Mouse (Mus musculus) lung, embryonic 15.5 days (tissue): ENCODE measurements at regions not wholly inside any gene's neighbourhood (a gene's known extent, or its start where the extent isn't known, plus 50 kb on each side); places are given as distances from the start of the nearest gene placed in this dataset.
A peak's percentile ranks its signal among the peaks of the same experiment; 100 is the strongest.

Experiments
- ATAC-seq: fragments of 200-750 bp; cut with Nextera tagmentation; 2 replicates; pipeline ENCODE4 v1.8.0; 2017; ENCODE audit warnings: moderate number of reproducible peaks, borderline replicate concordance; ENCODE audit not compliant: low FRiP score, low TSS enrichment; ENCODE audit errors: extremely low read depth
- H3K27ac ChIP-seq: fragments of 300-500 bp; sonication (generic); 2 replicates; pipeline ENCODE4 v1.5.1; 2015; ENCODE audit warnings: moderate library complexity, mild to moderate bottlenecking, inconsistent platforms
- H3K27me3 ChIP-seq: fragments of 300-500 bp; sonication (generic); 2 replicates; pipeline ENCODE4 v1.6.1; 2015; ENCODE audit warnings: inconsistent platforms
- H3K36me3 ChIP-seq: fragments of 300-500 bp; sonication (generic); 2 replicates; pipeline ENCODE4 v1.6.1; 2015; ENCODE audit warnings: inconsistent platforms
- H3K4me1 ChIP-seq: fragments of 300-500 bp; sonication (generic); 2 replicates; pipeline ENCODE4 v1.6.1; 2015; ENCODE audit warnings: inconsistent platforms
- H3K4me2 ChIP-seq: fragments of 300-500 bp; sonication (generic); 2 replicates; pipeline ENCODE4 v1.6.1; 2015; ENCODE audit warnings: inconsistent platforms, mild to moderate bottlenecking, moderate library complexity
- H3K4me3 ChIP-seq: fragments of 300-500 bp; sonication (generic); 2 replicates; pipeline ENCODE4 v1.5.1; 2015; ENCODE audit warnings: mild to moderate bottlenecking, inconsistent platforms
- H3K9ac ChIP-seq: fragments of 300-500 bp; sonication (generic); 2 replicates; pipeline ENCODE4 v1.6.1; 2015; ENCODE audit warnings: inconsistent platforms
- H3K9me3 ChIP-seq: fragments of 300-500 bp; sonication (generic); 2 replicates; pipeline ENCODE4 v1.6.1; 2016; ENCODE audit warnings: inconsistent platforms
- WGBS: fragments of 180-500 bp; shearing (Covaris S2); methylation state at CpG from one replicate; pipeline ENCODE4 v1.1.7; 2015; 5-methylcytosine and 5-hydroxymethylcytosine counted together

DNA sequence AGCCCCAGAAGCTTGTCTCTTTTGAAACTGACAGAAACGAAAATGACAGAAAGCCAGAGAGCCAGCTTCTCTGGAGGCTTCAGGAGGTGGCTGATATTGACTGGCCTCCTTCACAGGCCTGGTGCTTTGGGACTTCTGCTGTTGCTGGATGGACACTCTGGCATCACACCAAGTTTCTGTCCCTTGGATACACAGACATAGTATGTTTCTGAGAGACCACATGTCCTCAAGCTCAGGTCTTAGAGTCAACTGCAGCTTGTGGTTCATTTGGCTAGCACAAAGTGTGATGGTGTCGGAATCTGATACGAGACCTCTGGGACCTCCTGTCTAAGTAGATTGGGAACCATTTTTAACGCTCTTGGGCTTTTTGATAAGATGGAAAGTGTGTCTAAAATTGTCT lies 502.0 kb downstream of the Sqor start:
- Histone ChIP-seq H3K9ac (no peak overlapping the region), H3K4me3 (no peak overlapping the region), H3K4me2 (no peak overlapping the region), H3K36me3 (no peaks in the 10 kb centered on the region), H3K4me1 (no peaks in the 10 kb centered on the region), H3K27ac (no peak overlapping the region), H3K9me3 (no peaks in the 10 kb centered on the region), H3K27me3 (no peaks in the 10 kb centered on the region)
- no peak for ATAC-seq
- 62% methylated on average over 4 of the region's 4 CpGs for WGBS

DNA sequence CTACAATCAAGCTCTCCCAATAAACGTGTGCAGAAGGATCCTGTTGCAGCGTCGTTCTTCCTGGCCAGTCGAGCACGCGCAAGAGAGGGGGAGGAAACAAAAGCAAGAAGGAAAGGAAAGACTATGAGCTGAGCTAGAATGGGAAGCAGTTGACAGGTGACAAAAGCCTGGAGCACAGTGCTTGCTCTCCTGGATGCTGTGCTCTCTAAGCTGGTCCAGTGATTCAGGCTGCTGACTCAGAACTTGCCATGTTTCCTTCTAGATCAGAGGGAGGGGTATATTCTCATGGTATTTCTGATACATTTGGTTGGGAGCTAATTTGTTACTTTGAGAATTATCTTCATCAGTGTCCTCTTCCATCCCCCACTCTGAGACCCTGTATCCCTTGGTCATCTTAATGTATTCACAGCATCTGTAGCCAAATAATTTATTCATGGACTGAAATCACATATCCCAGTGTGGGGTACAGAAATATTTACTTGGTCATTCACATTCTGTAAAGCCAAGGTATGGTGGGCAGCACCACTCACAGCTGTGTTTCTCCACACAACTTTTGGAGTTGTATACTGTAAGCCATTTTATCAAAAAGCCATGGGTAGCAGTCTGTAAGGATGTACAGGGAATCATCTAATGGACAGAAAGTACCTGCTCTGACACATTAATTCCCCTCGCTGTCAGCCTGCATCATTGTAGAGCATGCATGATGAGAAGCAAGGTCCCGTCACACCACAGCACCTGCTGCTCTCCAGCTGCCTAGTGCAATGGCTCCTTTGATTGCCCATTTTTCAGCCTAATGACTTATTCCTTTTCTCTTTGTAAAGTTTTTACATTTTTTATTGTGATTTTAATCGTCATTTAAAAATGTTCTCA lies 510.1 kb downstream of the Sqor start:
- Histone ChIP-seq H3K4me3 (no peak overlapping the region), H3K27ac (no peak overlapping the region), H3K9me3 (no peaks in the 10 kb centered on the region), H3K4me2 (no peak overlapping the region), H3K4me1 (no peaks in the 10 kb centered on the region), H3K9ac (no peak overlapping the region), H3K36me3 (no peaks in the 10 kb centered on the region), H3K27me3 (no peaks in the 10 kb centered on the region)
- ATAC-seq, result no peak
- WGBS, result 83% methylated on average over 9 of the region's 9 CpGs

DNA sequence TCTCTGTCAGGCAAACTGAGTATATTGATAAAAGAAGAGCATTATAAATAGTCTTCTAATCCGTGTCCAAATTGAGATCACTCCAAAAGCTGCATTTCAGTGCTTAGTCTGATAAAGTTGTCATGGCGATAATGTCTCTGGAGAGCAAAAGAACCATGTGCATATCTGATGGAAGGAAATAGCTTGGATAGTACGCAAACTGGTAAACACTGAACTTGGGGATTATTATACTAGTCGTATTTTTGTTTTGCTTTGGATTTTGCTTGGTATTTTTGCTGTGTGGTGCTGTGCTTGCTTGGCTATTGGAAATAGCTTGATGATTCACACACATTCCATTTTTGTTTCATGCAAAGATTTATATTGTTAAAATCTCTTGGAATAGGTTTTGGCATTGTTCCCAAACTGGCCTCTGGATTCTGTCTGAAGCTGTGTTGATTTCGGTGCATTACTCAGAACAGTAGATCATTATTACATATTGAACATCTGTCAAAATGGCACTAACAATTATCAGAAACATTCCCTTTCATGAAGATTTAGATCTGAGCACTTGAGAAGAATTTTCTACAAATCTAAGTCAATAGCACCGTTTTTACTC lies 510.8 kb downstream of the Sqor start:
- H3K4me2 ChIP-seq, result no peak overlapping the region
- no peaks in the 10 kb centered on the region for H3K27me3 ChIP-seq
- WGBS, result 44% methylated on average over 6 of the region's 6 CpGs
- H3K9ac ChIP-seq, result no peak overlapping the region
- ATAC-seq, result no peak
- H3K36me3 ChIP-seq, result no peaks in the 10 kb centered on the region
- H3K4me1 ChIP-seq, result no peaks in the 10 kb centered on the region
- H3K9me3 ChIP-seq, result no peaks in the 10 kb centered on the region
- no peak overlapping the region for H3K4me3 ChIP-seq
- no peak overlapping the region for H3K27ac ChIP-seq

DNA sequence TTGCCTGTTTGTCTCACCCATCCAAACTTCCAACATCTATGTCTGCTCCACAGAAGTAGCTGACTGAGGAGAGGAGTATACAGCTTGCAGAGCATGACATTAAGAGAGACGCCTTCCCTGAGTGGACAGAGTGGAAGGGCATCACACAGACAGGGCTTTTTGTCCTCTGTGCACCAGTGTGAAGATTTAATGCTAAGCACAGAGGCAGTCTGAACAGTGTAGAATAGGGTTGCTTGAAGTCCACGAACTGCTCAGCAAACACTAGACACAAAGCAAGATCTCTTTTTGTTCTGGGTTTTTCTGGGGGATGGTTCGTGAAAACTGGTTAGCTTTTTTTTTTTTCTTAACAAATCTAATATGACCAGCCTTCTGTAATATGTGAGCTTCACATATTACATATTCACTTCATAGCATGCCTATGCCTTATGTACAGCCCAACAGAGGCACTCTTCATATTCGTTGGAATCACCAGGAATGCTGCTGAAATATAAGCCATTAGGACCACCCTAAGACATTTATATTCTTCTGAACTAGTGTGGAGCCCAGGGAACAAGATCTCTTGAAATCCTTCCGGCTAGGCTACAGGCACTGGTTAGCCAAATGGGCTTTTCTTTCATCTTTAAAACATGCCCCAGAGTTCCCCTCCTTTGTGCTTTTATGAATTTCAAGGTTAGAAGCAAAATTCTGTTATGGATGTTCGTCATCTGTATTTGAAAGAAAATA lies 546.7 kb downstream of the Sqor start:
- Histone ChIP-seq H3K27ac (no peak overlapping the region), H3K27me3 (no peaks in the 10 kb centered on the region), H3K4me2 (no peak overlapping the region), H3K9ac (no peak overlapping the region), H3K4me3 (no peak overlapping the region), H3K9me3 (no peaks in the 10 kb centered on the region), H3K36me3 (no peaks in the 10 kb centered on the region), H3K4me1 (no peaks in the 10 kb centered on the region)
- 63% methylated on average over 6 of the region's 6 CpGs for whole genome bisulfite sequencing
- no peak for ATAC-seq

DNA sequence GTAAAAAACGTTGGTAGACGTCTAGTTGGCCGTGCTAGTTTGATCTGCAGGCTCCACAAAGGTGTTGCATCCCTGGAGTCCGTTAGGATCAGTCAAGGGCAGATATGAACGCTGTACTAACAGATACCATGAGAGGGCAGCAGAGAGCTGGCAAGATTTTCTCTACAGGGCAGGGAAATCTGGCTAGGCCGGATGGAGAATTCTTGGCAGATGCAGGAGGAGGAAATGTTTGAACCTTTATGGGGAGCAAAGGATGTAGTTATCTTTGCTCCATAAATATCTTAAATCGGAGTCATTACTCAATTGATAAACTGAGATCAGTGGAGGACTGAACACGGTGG lies 547.2 kb downstream of the Sqor start:
- no peaks in the 10 kb centered on the region for H3K9me3 ChIP-seq
- 0 out of 2 replicates have a peak, but pooled peaks have one; percentile 27 for ATAC-seq
- no peaks in the 10 kb centered on the region for H3K4me1 ChIP-seq
- H3K9ac ChIP-seq, result no peak overlapping the region
- no peak overlapping the region for H3K27ac ChIP-seq
- no peak overlapping the region for H3K4me3 ChIP-seq
- no peaks in the 10 kb centered on the region for H3K27me3 ChIP-seq
- H3K4me2 ChIP-seq, result no peak overlapping the region
- WGBS, result 6% methylated on average over 8 of the region's 8 CpGs
- no peaks in the 10 kb centered on the region for H3K36me3 ChIP-seq

DNA sequence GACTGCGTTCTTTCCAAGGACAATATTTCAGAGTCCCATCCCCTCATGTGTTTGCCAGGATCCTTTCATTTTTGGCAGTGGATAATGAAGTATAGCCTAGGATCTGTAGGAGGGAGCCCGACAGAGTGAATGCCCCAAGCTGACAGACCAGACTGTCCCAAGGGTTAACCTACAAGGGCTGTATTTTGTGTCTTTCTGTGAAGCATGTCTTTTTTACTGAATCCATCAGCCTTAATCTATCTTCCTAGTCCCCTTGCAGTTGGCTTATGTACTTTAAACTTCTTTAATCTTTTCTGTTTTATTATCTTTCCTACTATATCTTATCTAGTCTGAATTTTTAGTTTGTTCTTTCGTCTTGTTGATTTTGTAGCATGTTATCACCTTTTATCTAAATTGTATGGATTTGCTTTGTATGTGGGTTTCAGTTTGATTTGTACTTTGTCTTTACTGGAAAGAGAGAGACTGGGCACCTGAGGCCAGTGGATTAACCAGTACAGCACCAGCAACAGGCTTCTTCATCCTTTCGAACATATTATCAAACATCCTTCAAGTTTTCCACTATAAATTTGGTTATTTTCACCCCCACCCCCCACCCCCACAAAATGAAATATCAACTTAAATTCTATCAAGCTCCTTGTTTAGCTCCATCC lies 555.5 kb downstream of the Sqor start:
- ATAC-seq, result 0 out of 2 replicates have a peak, but pooled peaks have one; percentile 46

DNA sequence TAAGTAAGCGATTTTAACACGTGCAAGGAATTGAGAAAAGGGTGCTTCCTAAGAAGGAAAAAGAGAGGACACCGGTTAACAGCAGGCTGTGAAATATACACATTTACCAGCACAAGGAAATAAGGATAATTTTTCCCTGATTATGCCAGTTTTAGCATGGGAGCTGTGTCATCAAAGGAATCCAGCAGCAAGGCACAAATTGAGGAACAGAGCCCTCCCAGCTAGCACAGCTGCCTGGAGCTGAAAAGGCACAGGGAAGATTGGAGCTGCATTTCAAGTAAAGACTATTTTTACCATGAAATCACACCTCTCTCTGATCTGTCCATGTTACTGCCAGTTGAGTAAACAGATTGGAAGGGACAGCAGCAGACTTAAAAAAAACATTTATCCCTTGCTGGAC lies 558.7 kb downstream of the Sqor start:
- Histone ChIP-seq H3K36me3 (no peaks in the 10 kb centered on the region), H3K4me3 (no peak overlapping the region), H3K4me2 (no peak overlapping the region), H3K4me1 (no peaks in the 10 kb centered on the region), H3K27ac (no peak overlapping the region), H3K9ac (no peak overlapping the region), H3K27me3 (no peaks in the 10 kb centered on the region), H3K9me3 (no peaks in the 10 kb centered on the region)
- no peak for ATAC-seq
- WGBS, result 58% methylated on average over 3 of the region's 3 CpGs

More for the DNA sequence above, 555.5 kb downstream of the Sqor start:
- Histone ChIP-seq H3K4me3 (no peak overlapping the region), H3K27ac (no peak overlapping the region), H3K27me3 (no peaks in the 10 kb centered on the region), H3K9ac (no peak overlapping the region), H3K9me3 (no peaks in the 10 kb centered on the region), H3K4me1 (no peaks in the 10 kb centered on the region), H3K4me2 (no peak overlapping the region), H3K36me3 (no peaks in the 10 kb centered on the region)
- WGBS, result 54% methylated on average over 4 of the region's 4 CpGs

DNA sequence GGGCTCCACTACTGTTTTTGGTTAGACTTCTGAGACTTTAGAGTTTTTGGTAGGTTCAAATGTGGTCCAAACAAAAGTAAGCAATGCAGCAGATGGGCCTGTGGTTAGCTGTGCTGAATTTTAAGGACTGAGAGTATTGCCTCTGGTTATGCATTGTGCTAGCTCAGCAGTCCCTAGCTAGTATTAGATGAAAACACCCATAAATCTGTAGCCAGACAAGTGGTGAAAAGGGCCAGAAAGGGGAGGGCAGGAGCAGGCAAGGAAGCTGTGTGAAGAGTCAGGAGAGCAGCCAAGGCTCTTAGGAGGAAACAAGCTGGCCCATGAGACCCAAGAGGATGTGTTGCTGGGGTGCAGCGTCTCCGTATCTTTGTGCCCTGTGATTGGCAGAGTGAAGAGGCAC lies 559.9 kb downstream of the Sqor start:
- no peak for ATAC-seq
- Histone ChIP-seq H3K27me3 (no peaks in the 10 kb centered on the region), H3K9ac (no peak overlapping the region), H3K4me3 (no peak overlapping the region), H3K36me3 (no peaks in the 10 kb centered on the region), H3K4me2 (no peak overlapping the region), H3K9me3 (no peaks in the 10 kb centered on the region), H3K4me1 (no peaks in the 10 kb centered on the region), H3K27ac (no peak overlapping the region)
- WGBS, result 32% methylated on average over 2 of the region's 2 CpGs

DNA sequence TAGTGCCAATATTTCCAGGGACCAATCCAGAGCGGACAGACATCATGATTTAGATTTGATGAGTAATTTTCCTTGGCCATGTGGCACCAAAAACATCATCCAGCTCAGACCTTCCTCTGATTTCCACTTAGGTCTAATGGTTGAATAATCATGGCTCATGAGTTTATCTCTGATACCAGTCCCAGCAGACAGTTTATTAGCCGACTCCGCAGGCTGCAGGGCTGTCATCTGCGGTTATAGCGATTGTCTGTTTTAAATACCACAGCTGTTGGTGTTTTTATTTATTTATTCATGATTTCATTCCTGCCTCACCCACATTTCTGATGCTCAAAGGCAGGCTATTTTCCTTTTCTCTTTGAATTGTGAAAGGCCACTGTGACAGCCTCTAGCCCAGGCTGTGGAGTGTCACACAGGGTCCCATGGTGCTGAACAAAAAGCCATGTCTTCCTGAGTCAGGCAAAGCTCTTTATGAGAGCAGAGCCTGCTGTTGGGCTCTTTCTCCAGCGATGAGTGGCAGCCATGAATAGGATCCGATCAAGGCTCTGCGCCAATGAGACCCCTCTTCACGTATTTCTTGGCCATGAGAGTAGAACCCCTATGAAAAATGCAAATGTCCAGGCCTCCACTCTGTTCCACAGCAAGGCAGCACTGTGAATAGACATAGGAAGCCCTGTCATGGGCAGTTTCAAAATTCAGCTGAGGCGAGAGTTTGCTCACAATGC lies 584.7 kb downstream of the Sqor start:
- no peaks in the 10 kb centered on the region for H3K4me1 ChIP-seq
- ATAC-seq, result no peak

DNA sequence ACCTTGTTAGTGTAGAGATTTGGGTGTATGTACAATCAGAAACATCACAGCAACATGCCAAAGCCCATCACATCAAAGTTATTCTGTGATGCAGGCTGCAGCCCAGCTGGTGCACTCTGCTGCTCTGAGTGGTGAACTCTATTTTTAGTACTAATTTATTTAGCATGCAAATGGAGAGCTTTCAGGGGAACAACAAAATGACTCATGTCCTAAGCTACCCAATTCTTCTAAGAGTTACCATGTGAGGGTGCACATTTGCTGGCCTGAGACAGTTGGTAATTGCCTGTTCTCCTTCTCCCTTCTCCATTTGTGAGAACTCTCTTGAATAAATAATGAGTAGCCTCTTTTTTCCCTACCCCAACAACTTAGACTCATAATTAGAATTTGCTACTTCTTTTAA lies 599.2 kb downstream of the Sqor start:
- no peak overlapping the region for H3K4me3 ChIP-seq
- no peak overlapping the region for H3K4me2 ChIP-seq
- H3K9ac ChIP-seq, result no peak overlapping the region
- no peaks in the 10 kb centered on the region for H3K27me3 ChIP-seq
- no peaks in the 10 kb centered on the region for H3K9me3 ChIP-seq
- ATAC-seq, result no peak
- H3K4me1 ChIP-seq, result no peaks in the 10 kb centered on the region
- H3K27ac ChIP-seq, result no peak overlapping the region
- H3K36me3 ChIP-seq, result no peaks in the 10 kb centered on the region

More for the DNA sequence above, 584.7 kb downstream of the Sqor start:
- H3K36me3 ChIP-seq, result no peaks in the 10 kb centered on the region
- H3K9me3 ChIP-seq, result no peaks in the 10 kb centered on the region
- no peak overlapping the region for H3K27ac ChIP-seq
- no peak overlapping the region for H3K9ac ChIP-seq
- WGBS, result 75% methylated on average over 10 of the region's 10 CpGs
- H3K4me2 ChIP-seq, result no peak overlapping the region
- H3K4me3 ChIP-seq, result no peak overlapping the region
- no peaks in the 10 kb centered on the region for H3K27me3 ChIP-seq

DNA sequence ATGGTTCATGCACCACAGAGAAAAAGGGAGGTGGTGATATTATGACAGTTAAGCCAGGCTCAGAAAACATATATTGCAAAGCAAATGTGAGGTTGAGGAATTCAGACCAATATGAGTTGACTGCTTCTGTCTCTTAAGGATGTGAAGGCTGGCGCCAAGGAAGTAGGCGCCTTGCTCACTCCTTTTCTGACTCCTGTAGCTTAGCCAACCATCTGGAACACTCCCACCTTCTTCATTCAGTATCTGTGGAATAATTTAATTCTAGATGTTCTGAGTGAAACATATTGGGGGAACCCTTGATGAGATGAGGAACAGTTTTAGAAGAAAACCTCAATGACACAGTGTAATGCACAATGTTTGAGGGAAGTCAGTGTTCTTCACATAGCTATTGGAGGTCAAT lies 601.5 kb downstream of the Sqor start:
- no peaks in the 10 kb centered on the region for H3K9me3 ChIP-seq
- H3K4me2 ChIP-seq, result no peak overlapping the region
- WGBS, result 93% methylated on average over 2 of the region's 2 CpGs
- H3K9ac ChIP-seq, result no peak overlapping the region
- no peak overlapping the region for H3K27ac ChIP-seq
- no peak overlapping the region for H3K4me3 ChIP-seq
- no peaks in the 10 kb centered on the region for H3K4me1 ChIP-seq
- H3K27me3 ChIP-seq, result no peaks in the 10 kb centered on the region
- ATAC-seq, result no peak
- no peaks in the 10 kb centered on the region for H3K36me3 ChIP-seq
